Mouse (Mus musculus): Measurements from ENCODE around the gene Ncbp3.

GRCm38 (mm10) chr11:72998771-72999170, 48.8 kb upstream of the Ncbp3 start, which contains the start of gene P2rx1:
- TF ChIP-seq CTCF (IDR thresholded peaks at IDR 0.05; ENCODE audit: low read depth) (no peak), EP300 (IDR thresholded peaks at IDR 0.05; ENCODE audit: low read depth) (no peak)

Data from heart, postnatal 0 days (tissue).